Mouse (Mus musculus) liver, adult 2 months (tissue): ENCODE results near the gene Cisd3.

Source experiments
- CTCF ChIP-seq: fragments of 200-500 bp; IDR thresholded peaks from 2 replicates; pipeline ENCODE4 v1.5.1; 2011; ENCODE audit warnings: low read depth, low read length, control low read depth
- POLR2A ChIP-seq: fragments of 200-500 bp; IDR thresholded peaks from 2 replicates; pipeline ENCODE4 v1.6.1; 2011; ENCODE audit warnings: low read length, control low read depth; ENCODE audit not compliant: insufficient read depth; ENCODE audit errors: extremely low read depth

DNA sequence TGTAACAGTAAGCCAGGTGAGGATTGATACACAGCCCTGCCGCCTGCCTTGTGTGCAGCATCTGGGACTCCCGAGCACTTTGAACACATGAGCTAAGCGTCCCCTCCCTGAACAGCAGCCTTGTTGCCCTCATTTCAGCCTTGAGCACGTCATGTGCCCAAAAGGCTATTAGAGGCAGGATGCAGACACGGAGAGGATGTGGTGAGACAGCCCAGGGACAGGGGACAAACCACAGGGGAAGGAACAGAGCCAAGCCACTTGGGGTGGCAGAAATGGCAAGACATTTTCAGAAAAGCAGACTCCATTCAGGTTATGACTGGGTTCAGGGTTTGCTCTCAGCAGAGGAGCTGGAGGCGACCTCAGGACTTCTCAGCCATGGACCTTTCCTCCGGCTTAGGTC, 42.7 kb downstream of the Cisd3 start:
- TF ChIP-seq POLR2A (no peak), CTCF (no peak)
